Mouse (Mus musculus) forebrain, embryonic 15.5 days (tissue): ENCODE data around the gene Snd1. TPM values are rescaled to one million over a fixed set of nuclear protein-coding genes. Genes with fewer than 3 reads are reported as not detected.

ENCODE experiments used
- ATAC-seq: fragments of 200-750 bp; cut with Nextera tagmentation; replicated peaks from 2 replicates; pipeline ENCODE4 v1.8.0; 2017; ENCODE audit warnings: mild to moderate bottlenecking, moderate TSS enrichment, moderate library complexity
- H3K27ac ChIP-seq: fragments of 300-500 bp; sonication (generic); replicated peaks from 2 replicates; pipeline ENCODE4 v1.5.1; 2015; ENCODE audit warnings: mild to moderate bottlenecking, inconsistent platforms
- H3K27me3 ChIP-seq: fragments of 300-500 bp; sonication (generic); 2 replicates; pipeline ENCODE4 v1.6.1; 2015; ENCODE audit warnings: inconsistent platforms
- H3K36me3 ChIP-seq: fragments of 300-500 bp; sonication (generic); 2 replicates; pipeline ENCODE4 v1.6.1; 2015; ENCODE audit warnings: mild to moderate bottlenecking, inconsistent platforms
- H3K4me1 ChIP-seq: fragments of 300-500 bp; sonication (generic); 2 replicates; pipeline ENCODE4 v1.6.1; 2015; ENCODE audit warnings: inconsistent platforms
- H3K4me2 ChIP-seq: fragments of 300-500 bp; sonication (generic); replicated peaks from 2 replicates; pipeline ENCODE4 v1.6.1; 2015; ENCODE audit warnings: mild to moderate bottlenecking, inconsistent platforms
- H3K4me3 ChIP-seq: fragments of 300-500 bp; sonication (generic); 2 replicates; pipeline ENCODE4 v1.5.1; 2015; ENCODE audit warnings: mild to moderate bottlenecking, inconsistent platforms
- H3K9ac ChIP-seq: fragments of 300-500 bp; sonication (generic); replicated peaks from 2 replicates; pipeline ENCODE4 v1.6.1; 2015; ENCODE audit warnings: mild to moderate bottlenecking, inconsistent platforms
- H3K9me3 ChIP-seq: fragments of 300-500 bp; sonication (generic); 2 replicates; pipeline ENCODE4 v1.6.1; 2016; ENCODE audit warnings: inconsistent platforms
- WGBS: fragments of 180-500 bp; shearing (Covaris S2); methylation state at CpG from one replicate; pipeline ENCODE4 v1.1.7; 2015; ENCODE audit warnings: mixed read lengths; 5-methylcytosine and 5-hydroxymethylcytosine counted together
- polyA plus RNA-seq: library from polyadenylated mRNA; unstranded; fragments of >200 nt; fragmentation: Nextera tagmentation; extraction: Ambion mirVana; gene quantifications from 2 replicates; pipeline ENCODE4 v1.2.1, GENCODE M21; 2015

Gene Snd1
- polyA plus RNA-seq, 1 experiment from 2014 or later: 77.6 TPM

GRCm38 (mm10) chr6:28731246-28731645 is 256.3 kb downstream of the Snd1 start:
- H3K27me3 ChIP-seq: no peaks in the 10 kb centered on the region
- no peak for ATAC-seq
- H3K9me3 ChIP-seq: no peaks in the 10 kb centered on the region
- 94% methylated on average over 6 of the region's 6 CpGs for WGBS
- no peak overlapping the region for H3K27ac ChIP-seq
- no peaks in the 10 kb centered on the region for H3K36me3 ChIP-seq
- H3K4me2 ChIP-seq: no peak overlapping the region
- no peak overlapping the region for H3K4me3 ChIP-seq
- no peak overlapping the region for H3K9ac ChIP-seq
- peaks cover 12% of the 10 kb centered on the region for H3K4me1 ChIP-seq

DNA sequence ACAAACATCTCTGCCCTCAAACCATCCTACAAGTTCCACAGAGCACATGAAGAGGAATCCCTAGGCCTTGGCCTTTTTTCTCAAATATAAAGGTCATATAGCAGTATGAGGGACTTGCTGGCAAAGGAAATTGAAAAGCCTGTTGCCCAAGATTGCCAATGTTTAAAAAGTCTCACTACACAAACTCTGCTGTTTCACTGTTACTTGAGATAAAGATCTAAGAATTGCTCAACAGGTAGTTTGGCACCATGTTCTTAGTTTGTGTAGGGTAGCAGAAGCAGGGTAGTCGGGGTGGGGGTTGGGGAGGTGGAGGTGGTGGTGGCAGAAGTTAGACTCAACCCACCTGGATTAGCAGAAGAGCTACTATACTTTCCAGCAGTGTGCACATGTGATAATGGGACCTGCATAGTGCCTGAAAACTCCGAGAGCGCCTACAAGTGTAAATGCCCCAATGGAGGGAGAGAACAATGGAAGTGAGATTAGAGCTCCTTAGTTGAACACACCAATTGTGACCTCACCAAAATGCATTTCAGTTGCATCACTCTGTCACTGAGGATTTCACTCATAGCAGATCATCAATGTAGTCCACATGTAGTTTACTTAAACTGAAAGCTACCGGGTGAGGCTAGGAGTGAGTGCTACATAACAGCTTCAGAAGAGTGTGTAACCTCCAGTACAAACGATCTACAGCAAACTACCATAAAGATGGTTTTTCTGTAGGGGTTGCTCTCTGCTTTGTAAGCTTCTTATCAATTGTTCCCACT is 259.1 kb downstream of the Snd1 start:
- H3K27me3 ChIP-seq: no peaks in the 10 kb centered on the region
- H3K4me1 ChIP-seq: peaks cover 8% of the 10 kb centered on the region
- H3K36me3 ChIP-seq: no peaks in the 10 kb centered on the region
- H3K4me3 ChIP-seq: no peak overlapping the region
- no peak overlapping the region for H3K27ac ChIP-seq
- H3K9me3 ChIP-seq: no peaks in the 10 kb centered on the region
- no peak overlapping the region for H3K9ac ChIP-seq
- no peak overlapping the region for H3K4me2 ChIP-seq
- no peak for ATAC-seq
- 76% methylated on average over 5 of the region's 5 CpGs for WGBS

DNA sequence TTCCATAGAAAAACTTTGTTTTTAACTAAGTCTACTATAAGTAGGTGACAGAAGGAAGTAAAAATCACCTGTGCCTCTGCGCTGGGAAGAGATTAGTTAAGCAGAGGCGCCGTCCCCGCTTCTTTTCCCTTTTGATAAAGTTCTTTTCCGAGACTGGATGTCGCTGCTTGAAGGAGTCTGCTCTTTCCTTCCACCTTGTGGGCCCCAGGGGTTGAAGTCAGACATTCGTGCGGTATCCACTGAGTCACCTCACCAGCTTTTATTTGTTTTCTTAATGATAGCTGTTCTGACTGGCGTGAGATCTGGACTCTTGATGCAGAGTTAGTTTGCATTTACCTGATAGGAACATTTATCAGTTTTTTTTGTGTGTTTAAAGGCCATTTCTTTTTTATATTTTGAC is 260.2 kb downstream of the Snd1 start:
- WGBS: 76% methylated on average over 9 of the region's 9 CpGs
- Histone ChIP-seq H3K4me2 (no peak overlapping the region), H3K9me3 (no peaks in the 10 kb centered on the region), H3K4me1 (no peaks in the 10 kb centered on the region), H3K4me3 (no peak overlapping the region), H3K27ac (no peak overlapping the region), H3K36me3 (no peaks in the 10 kb centered on the region), H3K9ac (no peak overlapping the region), H3K27me3 (no peaks in the 10 kb centered on the region)
- ATAC-seq: no peak

GRCm38 (mm10) chr6:28736665-28737064 is 261.7 kb downstream of the Snd1 start:
- H3K9me3 ChIP-seq: no peaks in the 10 kb centered on the region
- H3K27ac ChIP-seq: no peak overlapping the region
- no peak overlapping the region for H3K9ac ChIP-seq
- 64% methylated on average over 7 of the region's 7 CpGs for WGBS
- H3K27me3 ChIP-seq: no peaks in the 10 kb centered on the region
- H3K4me1 ChIP-seq: no peaks in the 10 kb centered on the region
- no peaks in the 10 kb centered on the region for H3K36me3 ChIP-seq
- H3K4me3 ChIP-seq: no peak overlapping the region
- H3K4me2 ChIP-seq: no peak overlapping the region
- ATAC-seq: no peak

GRCm38 (mm10) chr6:28737601-28738000 is 262.7 kb downstream of the Snd1 start:
- no peaks in the 10 kb centered on the region for H3K36me3 ChIP-seq
- no peak for ATAC-seq
- no peak overlapping the region for H3K4me3 ChIP-seq
- H3K4me2 ChIP-seq: no peak overlapping the region
- no peak overlapping the region for H3K9ac ChIP-seq
- H3K27me3 ChIP-seq: no peaks in the 10 kb centered on the region
- H3K9me3 ChIP-seq: no peaks in the 10 kb centered on the region
- WGBS: 85% methylated on average over 1 of the region's 1 CpGs
- no peaks in the 10 kb centered on the region for H3K4me1 ChIP-seq
- no peak overlapping the region for H3K27ac ChIP-seq

- H3K27ac ChIP-seq: 0 out of 2 replicates have a peak overlapping the region, but pooled peaks have one; percentile 22
- H3K36me3 ChIP-seq: no peaks in the 10 kb centered on the region
- no peak for ATAC-seq
- WGBS: 8% methylated on average over 1 of the region's 1 CpGs
- H3K4me2 ChIP-seq: no peak overlapping the region
- no peaks in the 10 kb centered on the region for H3K27me3 ChIP-seq
- no peaks in the 10 kb centered on the region for H3K9me3 ChIP-seq
- H3K9ac ChIP-seq: no peak overlapping the region
- H3K4me1 ChIP-seq: peaks cover 13% of the 10 kb centered on the region
- H3K4me3 ChIP-seq: no peak overlapping the region
Measured at GRCm38 (mm10) chr6:28743586-28743985, 268.6 kb downstream of the Snd1 start.

DNA sequence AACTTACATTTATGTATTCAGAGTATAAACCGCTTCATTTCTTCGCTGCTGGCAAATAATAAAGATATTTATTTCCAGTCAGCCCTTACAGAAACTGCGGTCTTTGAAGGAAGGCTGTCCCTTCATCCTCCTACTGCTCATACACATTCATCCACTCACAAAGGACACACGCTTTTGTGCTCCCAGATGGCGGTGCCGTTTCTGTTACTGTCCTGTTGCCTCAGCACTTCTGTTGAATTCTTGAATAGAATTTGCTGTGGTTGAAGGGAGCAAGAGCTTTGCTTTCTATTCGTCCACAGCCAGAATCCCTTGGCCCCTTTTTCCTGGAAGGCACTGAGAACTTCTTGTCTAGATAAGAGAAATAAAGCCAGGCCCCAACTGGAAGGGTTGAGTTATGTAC is 270.9 kb downstream of the Snd1 start:
- H3K4me3 ChIP-seq: no peak overlapping the region
- ATAC-seq: no peak
- no peak overlapping the region for H3K4me2 ChIP-seq
- H3K36me3 ChIP-seq: no peaks in the 10 kb centered on the region
- H3K4me1 ChIP-seq: peaks cover 23% of the 10 kb centered on the region
- no peaks in the 10 kb centered on the region for H3K27me3 ChIP-seq
- no peaks in the 10 kb centered on the region for H3K9me3 ChIP-seq
- H3K27ac ChIP-seq: no peak overlapping the region
- H3K9ac ChIP-seq: no peak overlapping the region
- 65% methylated on average over 7 of the region's 7 CpGs for WGBS

DNA sequence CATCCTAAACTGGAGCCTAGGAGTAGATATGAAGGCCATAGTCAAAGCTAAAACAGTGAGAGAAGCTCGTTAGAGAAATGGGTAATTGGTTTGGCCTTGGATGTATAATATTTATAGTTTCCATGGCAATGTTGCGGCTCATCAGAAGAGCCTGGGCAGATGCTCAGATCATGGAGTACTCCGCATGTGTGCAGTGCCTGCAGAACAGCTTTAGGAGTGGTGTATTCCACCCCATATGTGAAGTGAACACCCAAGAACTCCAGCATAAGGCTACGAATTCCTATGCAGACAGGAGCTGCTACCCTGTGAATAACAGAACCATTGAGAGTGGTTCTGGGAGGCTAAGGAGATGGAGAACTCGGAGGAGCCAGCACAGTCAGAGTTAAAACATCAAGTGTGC is 272.1 kb downstream of the Snd1 start:
- Histone ChIP-seq H3K4me1 (peaks cover 33% of the 10 kb centered on the region), H3K27ac (no peak overlapping the region), H3K4me2 (no peak overlapping the region), H3K9ac (no peak overlapping the region), H3K9me3 (no peaks in the 10 kb centered on the region), H3K36me3 (no peaks in the 10 kb centered on the region), H3K27me3 (no peaks in the 10 kb centered on the region), H3K4me3 (no peak overlapping the region)
- peak; percentile 23; the same call in 1 of the 2 replicates for ATAC-seq
- 72% methylated on average over 5 of the region's 5 CpGs for WGBS

DNA sequence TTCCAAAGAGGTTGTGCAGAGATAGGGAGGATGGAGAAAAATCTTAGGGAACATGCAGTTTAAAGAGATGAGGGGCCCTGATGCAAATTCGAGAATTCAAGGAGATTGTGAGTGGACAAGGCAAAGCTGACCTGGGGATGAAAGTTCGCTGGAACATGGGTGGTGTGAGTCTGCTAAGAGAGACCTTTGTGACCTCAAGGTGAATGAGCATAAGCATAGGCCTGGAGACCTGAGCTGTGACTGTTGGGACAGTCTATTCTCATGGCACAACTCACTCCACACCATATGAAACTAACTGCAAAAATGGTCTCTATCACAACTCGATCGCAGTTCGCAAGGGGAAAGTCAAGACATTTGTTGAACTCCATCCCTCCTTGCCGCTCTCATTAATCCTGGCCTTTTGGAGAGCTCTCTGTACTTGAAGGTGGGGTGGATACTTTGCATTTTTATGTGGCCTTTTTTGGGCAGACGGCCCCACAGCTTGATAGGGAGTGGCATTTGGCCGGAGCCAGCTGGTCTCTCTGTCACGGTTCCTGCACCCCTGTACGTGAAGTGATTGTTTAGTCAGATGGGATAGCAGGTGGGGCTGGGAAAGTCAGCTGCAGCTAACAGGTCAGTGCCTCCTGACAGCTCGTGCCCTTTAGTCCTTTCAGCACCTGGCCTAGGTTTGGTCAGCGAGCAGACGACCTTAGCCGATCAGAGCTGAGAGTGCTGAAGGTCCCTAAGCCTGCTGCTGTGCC is 273.2 kb downstream of the Snd1 start:
- Histone ChIP-seq H3K4me3 (no peak overlapping the region), H3K4me1 (peaks cover 41% of the 10 kb centered on the region), H3K27me3 (no peaks in the 10 kb centered on the region), H3K36me3 (no peaks in the 10 kb centered on the region), H3K27ac (no peak overlapping the region), H3K4me2 (no peak overlapping the region), H3K9me3 (no peaks in the 10 kb centered on the region), H3K9ac (no peak overlapping the region)
- ATAC-seq: no peak; the same call in 1 of the 2 replicates
- WGBS: 76% methylated on average over 14 of the region's 14 CpGs

- no peak overlapping the region for H3K9ac ChIP-seq
- no peak for ATAC-seq
- no peaks in the 10 kb centered on the region for H3K36me3 ChIP-seq
- H3K4me2 ChIP-seq: no peak overlapping the region
- H3K27ac ChIP-seq: no peak overlapping the region
- 46% methylated on average over 3 of the region's 3 CpGs for WGBS
- no peaks in the 10 kb centered on the region for H3K27me3 ChIP-seq
- H3K4me3 ChIP-seq: no peak overlapping the region
- H3K9me3 ChIP-seq: no peaks in the 10 kb centered on the region
- peaks cover 41% of the 10 kb centered on the region for H3K4me1 ChIP-seq
Measured at GRCm38 (mm10) chr6:28749224-28749623, 274.3 kb downstream of the Snd1 start.

- H3K27me3 ChIP-seq: no peaks in the 10 kb centered on the region
- H3K4me3 ChIP-seq: no peak overlapping the region
- 56% methylated on average over 3 of the region's 3 CpGs for WGBS
- H3K9ac ChIP-seq: no peak overlapping the region
- peaks cover 51% of the 10 kb centered on the region for H3K4me1 ChIP-seq
- no peaks in the 10 kb centered on the region for H3K36me3 ChIP-seq
- no peak overlapping the region for H3K4me2 ChIP-seq
- H3K9me3 ChIP-seq: no peaks in the 10 kb centered on the region
- no peak overlapping the region for H3K27ac ChIP-seq
- no peak for ATAC-seq
Measured at GRCm38 (mm10) chr6:28751186-28751585, 276.2 kb downstream of the Snd1 start.

DNA sequence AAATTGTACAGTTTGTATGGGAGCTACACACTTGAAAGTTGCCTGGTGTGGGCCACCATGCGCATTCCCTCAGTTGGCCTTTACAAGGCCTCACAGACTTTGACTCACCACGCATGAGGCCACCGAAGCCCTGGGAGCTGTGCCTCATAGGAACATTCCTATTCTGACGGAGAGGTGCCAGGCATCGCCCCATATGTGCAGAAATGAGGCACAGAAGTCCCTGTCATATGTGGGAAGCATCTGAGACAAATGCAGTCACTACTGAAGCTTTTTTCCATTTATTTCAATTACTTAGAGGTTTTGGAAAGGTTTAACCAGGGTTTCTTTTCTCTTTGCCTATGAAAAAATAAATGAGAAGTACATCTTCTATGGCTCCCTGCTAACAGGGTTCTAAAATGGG is 278.3 kb downstream of the Snd1 start:
- H3K9ac ChIP-seq: no peak overlapping the region
- peaks cover 67% of the 10 kb centered on the region for H3K4me1 ChIP-seq
- no peak overlapping the region for H3K4me2 ChIP-seq
- no peak overlapping the region for H3K4me3 ChIP-seq
- H3K9me3 ChIP-seq: no peaks in the 10 kb centered on the region
- H3K27me3 ChIP-seq: no peaks in the 10 kb centered on the region
- H3K36me3 ChIP-seq: no peaks in the 10 kb centered on the region
- WGBS: 68% methylated on average over 5 of the region's 5 CpGs
- ATAC-seq: no peak
- H3K27ac ChIP-seq: peak overlapping the region; percentile 89
